Mouse (Mus musculus) myocyte (in vitro differentiated cells): Measurements from ENCODE around the gene Supt4a. TPM values are rescaled to one million over a fixed set of nuclear protein-coding genes. Genes with fewer than 3 reads are reported as not detected.

ENCODE experiments used
- H3K27me3 ChIP-seq: one replicate; pipeline ENCODE4 v1.6.1; 2011; ENCODE audit not compliant: control insufficient read depth, insufficient read depth, insufficient read length
- H3K36me3 ChIP-seq: one replicate; pipeline ENCODE4 v1.6.1; 2011; ENCODE audit not compliant: control insufficient read depth, insufficient read depth
- H3K4me2 ChIP-seq: one replicate; pipeline ENCODE4 v1.6.1; 2011; ENCODE audit warnings: low read depth, control low read depth
- H3K4me3 ChIP-seq: one replicate; pipeline ENCODE4 v1.5.1; 2011; ENCODE audit warnings: mild to moderate bottlenecking, control low read depth, moderate library complexity
- H3K79me2 ChIP-seq: one replicate; pipeline ENCODE4 v1.6.1; 2011; ENCODE audit not compliant: control insufficient read depth, insufficient read depth
- H3ac ChIP-seq: one replicate; pipeline ENCODE4 v1.6.1; 2011; ENCODE audit not compliant: control insufficient read depth, insufficient read length
- CEBPB ChIP-seq: IDR thresholded peaks from 2 replicates; pipeline ENCODE4 v1.6.1; 2011; ENCODE audit warnings: mild to moderate bottlenecking, moderate library complexity; ENCODE audit not compliant: poor library complexity, insufficient read depth, severe bottlenecking
- E2F4 ChIP-seq: IDR thresholded peaks from one replicate; pipeline ENCODE4 v1.6.1; 2011; ENCODE audit warnings: mild to moderate bottlenecking, control low read depth, moderate library complexity; ENCODE audit not compliant: insufficient read depth
- MAX ChIP-seq: IDR thresholded peaks from one replicate; pipeline ENCODE4 v1.6.1; 2011; ENCODE audit warnings: low read depth, mild to moderate bottlenecking, control low read depth
- MYOD1 ChIP-seq, 3 experiments: IDR thresholded peaks; one replicate each; pipeline ENCODE4 v1.6.1; 2011; ENCODE audit warnings: control low read depth in 2 of 3, low read depth in 2 of 3, mild to moderate bottlenecking in 2 of 3, moderate library complexity in 1 of 3; ENCODE audit not compliant: insufficient read length in 2 of 3, control insufficient read depth in 1 of 3
- MYOG ChIP-seq, 3 experiments: IDR thresholded peaks; one replicate each; pipeline ENCODE4 v1.6.1; 2011; ENCODE audit warnings: control low read depth in 2 of 3, low read depth in 2 of 3, mild to moderate bottlenecking in 2 of 3; ENCODE audit not compliant: insufficient read length in 2 of 3, control insufficient read depth in 1 of 3, insufficient read depth in 1 of 3
- POLR2A ChIP-seq: IDR thresholded peaks from one replicate; pipeline ENCODE4 v1.6.1; 2011; ENCODE audit warnings: low read depth, mild to moderate bottlenecking, control low read depth, moderate library complexity; ENCODE audit not compliant: insufficient read length
- POLR2AphosphoS2 ChIP-seq: IDR thresholded peaks from one replicate; pipeline ENCODE4 v1.6.1; 2011; ENCODE audit warnings: low read depth, control low read depth; ENCODE audit not compliant: insufficient read length
- REST ChIP-seq: IDR thresholded peaks from one replicate; pipeline ENCODE4 v1.6.1; 2011; ENCODE audit warnings: mild to moderate bottlenecking, control low read depth, moderate library complexity; ENCODE audit not compliant: insufficient read depth, insufficient read length
- SRF ChIP-seq: IDR thresholded peaks from one replicate; pipeline ENCODE4 v1.6.1; 2011; ENCODE audit warnings: low read depth; ENCODE audit not compliant: control insufficient read depth, insufficient read length
- TCF12 ChIP-seq: IDR thresholded peaks from one replicate; pipeline ENCODE4 v1.6.1; 2011; ENCODE audit warnings: mild to moderate bottlenecking, control low read depth; ENCODE audit not compliant: poor library complexity, insufficient read depth, severe bottlenecking
- TCF3 ChIP-seq: IDR thresholded peaks from one replicate; pipeline ENCODE4 v1.6.1; 2011; ENCODE audit warnings: low read depth, control low read depth; ENCODE audit not compliant: insufficient read length
- USF1 ChIP-seq: IDR thresholded peaks from one replicate; pipeline ENCODE4 v1.6.1; 2011; ENCODE audit warnings: low read depth, mild to moderate bottlenecking, control low read depth, moderate library complexity
- polyA plus RNA-seq: library from polyadenylated mRNA; unstranded; fragments of >200 nt; fragmentation: generic; extraction: Trizol; gene quantifications from one replicate; pipeline ENCODE4 v1.2.1, GENCODE M21; 2012; ENCODE audit warnings: missing spikeins

Supt4a gene
- polyA plus RNA-seq, 1 experiment = 159 TPM

- Histone ChIP-seq H3K36me3 (no peaks in the 10 kb centered on the region), H3ac (no peak overlapping the region), H3K4me2 (no peak overlapping the region), H3K27me3 (peaks cover 55% of the 10 kb centered on the region), H3K4me3 (no peak overlapping the region), H3K79me2 (no peaks in the 10 kb centered on the region)
- no peak for TF ChIP-seq TCF3
- TF ChIP-seq USF1 = no peak
These were observed 33.1 kb upstream of the Supt4a start for GRCm38 (mm10) chr11:87704289-87704688.

GRCm38 (mm10) chr11:87707570-87707969 is 29.8 kb upstream of the Supt4a start:
- Histone ChIP-seq H3K4me2 (no peak overlapping the region), H3K36me3 (no peaks in the 10 kb centered on the region), H3ac (no peak overlapping the region), H3K27me3 (peaks cover 58% of the 10 kb centered on the region), H3K4me3 (no peak overlapping the region), H3K79me2 (no peaks in the 10 kb centered on the region)
- no peak for TF ChIP-seq POLR2AphosphoS2
- TF ChIP-seq USF1 = no peak
- TF ChIP-seq CEBPB = no peak
- TF ChIP-seq REST = no peak

GRCm38 (mm10) chr11:87708979-87709378 is 28.4 kb upstream of the Supt4a start:
- TF ChIP-seq MYOD1 (IDR thresholded peaks at IDR 0.05; ENCODE audit: control insufficient read depth in 1 of 3, insufficient read length in 2 of 3, low read depth in 2 of 3) (no peak), MYOG (IDR thresholded peaks at IDR 0.05; ENCODE audit: control insufficient read depth in 1 of 3, insufficient read depth in 1 of 3, insufficient read length in 2 of 3, low read depth in 2 of 3) (no peak), USF1 (no peak), POLR2AphosphoS2 (no peak), TCF3 (no peak), TCF12 (no peak), POLR2A (no peak), MAX (no peak), REST (no peak), E2F4 (no peak), SRF (no peak), CEBPB (no peak)
- H3K36me3 ChIP-seq = no peaks in the 10 kb centered on the region
- no peaks in the 10 kb centered on the region for H3K79me2 ChIP-seq
- H3K4me3 ChIP-seq = no peak overlapping the region
- H3ac ChIP-seq = no peak overlapping the region
- no peak overlapping the region for H3K4me2 ChIP-seq
- H3K27me3 ChIP-seq = peaks cover 63% of the 10 kb centered on the region

- Histone ChIP-seq H3K27me3 (peaks cover 60% of the 10 kb centered on the region), H3K79me2 (no peaks in the 10 kb centered on the region), H3K36me3 (no peaks in the 10 kb centered on the region), H3K4me2 (no peak overlapping the region), H3K4me3 (no peak overlapping the region), H3ac (no peak overlapping the region)
- no peak for TF ChIP-seq REST
- no peak for TF ChIP-seq CEBPB
- no peak for TF ChIP-seq E2F4
- no peak for TF ChIP-seq USF1
- TF ChIP-seq POLR2A = no peak
- no peak for TF ChIP-seq MAX
- no peak for TF ChIP-seq SRF
- TF ChIP-seq POLR2AphosphoS2 = no peak
- TF ChIP-seq TCF12 = no peak
- TF ChIP-seq MYOG (IDR thresholded peaks at IDR 0.05; ENCODE audit: control insufficient read depth in 1 of 3, insufficient read depth in 1 of 3, insufficient read length in 2 of 3, low read depth in 2 of 3) = no peak
- TF ChIP-seq MYOD1 (IDR thresholded peaks at IDR 0.05; ENCODE audit: control insufficient read depth in 1 of 3, insufficient read length in 2 of 3, low read depth in 2 of 3) = no peak
- TF ChIP-seq TCF3 = no peak
These were observed 27.7 kb upstream of the Supt4a start for GRCm38 (mm10) chr11:87709513-87710261.

- TF ChIP-seq REST = no peak
- TF ChIP-seq POLR2A = no peak
- no peak for TF ChIP-seq TCF12
- no peak for TF ChIP-seq CEBPB
- no peak for TF ChIP-seq MYOG (IDR thresholded peaks at IDR 0.05; ENCODE audit: control insufficient read depth in 1 of 3, insufficient read depth in 1 of 3, insufficient read length in 2 of 3, low read depth in 2 of 3)
- no peak for TF ChIP-seq MYOD1 (IDR thresholded peaks at IDR 0.05; ENCODE audit: control insufficient read depth in 1 of 3, insufficient read length in 2 of 3, low read depth in 2 of 3)
- Histone ChIP-seq H3K27me3 (peaks cover 66% of the 10 kb centered on the region), H3K79me2 (no peaks in the 10 kb centered on the region), H3ac (no peak overlapping the region), H3K36me3 (no peaks in the 10 kb centered on the region), H3K4me2 (no peak overlapping the region), H3K4me3 (no peak overlapping the region)
These were observed 27.1 kb upstream of the Supt4a start for GRCm38 (mm10) chr11:87710262-87710615.
